Mouse (Mus musculus): ENCODE measurements around the gene Cnnm2.

DNA sequence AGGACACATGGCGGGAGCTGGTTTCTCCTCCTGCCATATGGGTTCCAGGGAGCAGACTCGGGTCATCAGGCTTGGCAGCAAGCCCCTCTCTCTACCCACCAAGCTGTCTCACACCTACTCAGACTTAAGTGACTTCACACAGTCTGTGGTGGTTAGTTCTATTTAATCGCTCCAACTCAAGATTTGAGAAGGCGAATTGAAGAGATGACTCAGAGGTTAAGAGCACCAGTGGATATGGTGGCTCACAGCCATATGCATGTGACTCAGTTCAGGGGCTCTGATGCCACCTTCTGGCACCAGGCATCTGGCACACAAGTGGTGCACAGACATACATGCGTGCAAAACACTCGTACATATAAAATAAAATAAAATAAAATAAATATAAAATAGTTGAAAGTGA is 43.4 kb downstream of the Cnnm2 start:
- TF ChIP-seq POLR2A (IDR thresholded peaks at IDR 0.05; ENCODE audit: borderline replicate concordance, extremely low read depth, insufficient read depth, insufficient read length, poor library complexity, severe bottlenecking) (no peak), CTCF (IDR thresholded peaks at IDR 0.05; ENCODE audit: borderline replicate concordance, extremely low read depth, insufficient read depth, insufficient read length) (no peak)
